Mouse (Mus musculus) olfactory bulb, adult 2 months (tissue): ENCODE results near the gene 1700123L14Rik.

Experiments
- CTCF ChIP-seq: fragments of 200-500 bp; IDR thresholded peaks from 2 replicates; pipeline ENCODE4 v1.5.1; 2012; ENCODE audit warnings: low read depth, mild to moderate bottlenecking, low read length, moderate library complexity; ENCODE audit not compliant: insufficient read depth
- POLR2A ChIP-seq: fragments of 200-500 bp; IDR thresholded peaks from 2 replicates; pipeline ENCODE4 v1.6.1; 2012; ENCODE audit warnings: mild to moderate bottlenecking, low read depth, low read length, moderate library complexity; ENCODE audit not compliant: insufficient read depth

DNA sequence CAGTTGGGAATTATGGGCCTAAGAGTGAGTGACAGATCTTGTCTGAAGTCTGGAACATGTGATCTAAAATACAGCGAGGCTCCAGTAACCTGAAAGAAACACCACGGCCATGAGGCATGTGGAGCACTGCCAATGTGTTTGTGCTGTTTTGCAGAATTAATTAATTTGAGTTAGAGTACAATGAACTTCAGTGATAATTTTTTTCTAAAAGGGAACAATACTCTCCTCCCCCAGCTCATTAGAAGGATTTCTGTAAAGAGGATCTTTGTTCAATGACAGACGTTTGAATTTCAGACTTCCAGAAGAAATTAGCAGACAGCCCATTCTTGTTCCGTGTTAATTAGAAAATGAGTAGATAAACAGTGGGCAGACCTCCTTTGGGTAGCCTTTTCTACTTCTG lies 17.3 kb upstream of the 1700123L14Rik start:
- TF ChIP-seq POLR2A (no peak), CTCF (no peak)
